Mouse (Mus musculus) layer of hippocampus, adult 2 months (tissue): ENCODE data around the gene Ifna1. TPM values are rescaled to one million over a fixed set of nuclear protein-coding genes. Genes with fewer than 3 reads are reported as not detected.

Experiments
- DNase-seq, 2 experiments: peaks; one replicate each; pipeline ENCODE4 v3.0.0; 2022; ENCODE audit warnings: low spot score in 2 of 2
- H3K27ac ChIP-seq: fragments of 200-600 bp; 2 replicates; pipeline ENCODE4 v1.8.1; 2022
- H3K4me3 ChIP-seq: fragments of 200-600 bp; 2 replicates; pipeline ENCODE4 v1.8.1; 2022; ENCODE audit warnings: mild to moderate bottlenecking
- CTCF ChIP-seq: fragments of 200-600 bp; conservative IDR thresholded peaks from 2 replicates; pipeline ENCODE4 v1.8.1; 2022; ENCODE audit warnings: antibody characterized with exemption, mild to moderate bottlenecking, moderate library complexity
- total RNA-seq, 2 experiments: library from RNA; stranded (reverse); gene quantifications; 2 replicates each; pipeline ENCODE4 v1.2.3; 2021

Gene Ifna1
- total RNA-seq, 2 experiments from 2014 or later: not detected

- no peak for DNase-seq
- no peak within 1 kb of the TSS for H3K4me3 ChIP-seq
- no peak within 1 kb of the TSS for H3K27ac ChIP-seq
- TF ChIP-seq CTCF: no peak
These were observed 30.2 kb downstream of the Ifna1 start, which contains the start of gene Ifne for GRCm38 (mm10) chr4:88880101-88880500. TSS of gene Ifne (minus strand) at chr4:88880201.

GRCm38 (mm10) chr4:88888236-88888635 lies 38.3 kb downstream of the Ifna1 start:
- TF ChIP-seq CTCF: no peak
- Histone ChIP-seq H3K4me3 (no peak overlapping the region), H3K27ac (no peak overlapping the region)
- DNase-seq: no peak

- no peak for DNase-seq
- no peak overlapping the region for H3K27ac ChIP-seq
- no peak for TF ChIP-seq CTCF
- no peak overlapping the region for H3K4me3 ChIP-seq
These were observed 43.4 kb downstream of the Ifna1 start for GRCm38 (mm10) chr4:88893201-88893754.

Other genes starting within 250 kb of the Ifna1 start
- gene Ifna12, start 246.7 kb upstream of the Ifna1 start, total RNA-seq: not detected
- not detected for gene C87499, start 215.7 kb upstream of the Ifna1 start, total RNA-seq
- gene Ifna13, start 205.6 kb upstream of the Ifna1 start, total RNA-seq: not detected
- not detected for gene Ifna16, start 173.2 kb upstream of the Ifna1 start, total RNA-seq
- gene Ifna2, start 166.2 kb upstream of the Ifna1 start, total RNA-seq: not detected
- gene Ifnab, start 158.7 kb upstream of the Ifna1 start, total RNA-seq: not detected
- 1 to 10 TPM; 1.3 to 1.5 TPM for gene Gm26566, start 128.3 kb upstream of the Ifna1 start, total RNA-seq
- gene Klhl9, start 127.6 kb upstream of the Ifna1 start, total RNA-seq: 100 to 1,000 TPM; 105 to 107 TPM
- not detected for gene Gm13271, start 95.2 kb upstream of the Ifna1 start, total RNA-seq
- not detected for gene Gm13283, start 90.0 kb upstream of the Ifna1 start, total RNA-seq
- not detected for gene Gm13290, start 76.3 kb upstream of the Ifna1 start, total RNA-seq
- not detected for gene Gm13289, start 73.2 kb upstream of the Ifna1 start, total RNA-seq
- gene Gm13272, start 70.2 kb upstream of the Ifna1 start, total RNA-seq: not detected
- gene Ifnz, start 68.0 kb upstream of the Ifna1 start, total RNA-seq: not detected
- gene Gm13276, start 64.4 kb upstream of the Ifna1 start, total RNA-seq: not detected
- not detected for gene Gm13277, start 61.5 kb upstream of the Ifna1 start, total RNA-seq
- not detected for gene Gm13278, start 58.5 kb upstream of the Ifna1 start, total RNA-seq
- gene Gm13275, start 55.6 kb upstream of the Ifna1 start, total RNA-seq: not detected
- gene Gm13279, start 52.7 kb upstream of the Ifna1 start, total RNA-seq: not detected
- not detected for gene Gm13285, start 50.4 kb upstream of the Ifna1 start, total RNA-seq
- gene Gm13287, start 46.8 kb upstream of the Ifna1 start, total RNA-seq: not detected
- gene Gm13288, start 44.6 kb upstream of the Ifna1 start, total RNA-seq: not detected
- gene Ifna7, start 33.9 kb upstream of the Ifna1 start, total RNA-seq: not detected
- gene Ifna11, start 30.1 kb upstream of the Ifna1 start, total RNA-seq: not detected
- gene Ifna6, start 22.7 kb upstream of the Ifna1 start, total RNA-seq: not detected
- gene Ifna5, start 14.6 kb upstream of the Ifna1 start, total RNA-seq: not detected
- gene Ifna4, start 8.2 kb upstream of the Ifna1 start, total RNA-seq: not detected
- not detected for gene Ifne, start 30.1 kb downstream of the Ifna1 start, total RNA-seq